Mouse (Mus musculus) spleen, adult 12 weeks (tissue): ENCODE measurements around the gene Farp2.
"Not testable (repeated sequence)": the region's sequence is repeated elsewhere in the genome, so short reads cannot be mapped to it uniquely, and the experiment has no call there.

Experiments used
- DNase-seq: peaks from one replicate; pipeline ENCODE4 v3.0.0; 2022; ENCODE audit warnings: low spot score

Gene Farp2

GRCm38 (mm10) chr1:93635091-93635579, 123.3 kb downstream of the Farp2 start:
- DNase-seq, result no peak

GRCm38 (mm10) chr1:93635580-93636192, 123.8 kb downstream of the Farp2 start:
- peak; percentile 93 for DNase-seq

- DNase-seq, result no peak
Measured at GRCm38 (mm10) chr1:93636211-93636897, 124.5 kb downstream of the Farp2 start.

GRCm38 (mm10) chr1:93641978-93642377, 130.1 kb downstream of the Farp2 start:
- DNase-seq, result no peak

GRCm38 (mm10) chr1:93642692-93643091, 130.8 kb downstream of the Farp2 start:
- no peak for DNase-seq

GRCm38 (mm10) chr1:93649604-93650172, 137.8 kb downstream of the Farp2 start:
- DNase-seq, result no peak

- DNase-seq, result no peak
Measured at GRCm38 (mm10) chr1:93654275-93654674, 142.4 kb downstream of the Farp2 start.

GRCm38 (mm10) chr1:93654798-93655197, 142.9 kb downstream of the Farp2 start:
- DNase-seq, result no peak

- no peak for DNase-seq
Measured at GRCm38 (mm10) chr1:93656325-93657024, 144.6 kb downstream of the Farp2 start.

- no peak for DNase-seq
Measured at GRCm38 (mm10) chr1:93657025-93657360, 145.1 kb downstream of the Farp2 start.

GRCm38 (mm10) chr1:93658559-93658958, 146.7 kb downstream of the Farp2 start, which contains the start of gene Stk25:
TSS of gene Stk25 (minus strand) at chr1:93658659.
- not testable (repeated sequence) for DNase-seq

- no peak for DNase-seq
Measured at GRCm38 (mm10) chr1:93667760-93668400, 156.0 kb downstream of the Farp2 start.

- DNase-seq, result peak; percentile 21
Measured at GRCm38 (mm10) chr1:93668791-93669548, 157.1 kb downstream of the Farp2 start.

GRCm38 (mm10) chr1:93669941-93670340, 158.1 kb downstream of the Farp2 start:
- DNase-seq, result no peak
